Mouse (Mus musculus) olfactory bulb, adult 2 months (tissue): ENCODE measurements at regions not wholly inside any gene's neighbourhood (a gene's known extent, or its start where the extent isn't known, plus 50 kb on each side); places are given as distances from the start of the nearest gene placed in this dataset.

Experiments used
- H3K27ac ChIP-seq: fragments of 200-500 bp; 2 replicates; pipeline ENCODE4 v1.5.1; 2012; ENCODE audit warnings: low read depth, low read length; ENCODE audit not compliant: insufficient read depth
- H3K4me1 ChIP-seq: fragments of 200-500 bp; 2 replicates; pipeline ENCODE4 v1.6.1; 2012; ENCODE audit warnings: low read length; ENCODE audit not compliant: control insufficient read depth, insufficient read depth
- H3K4me3 ChIP-seq: fragments of 200-500 bp; 2 replicates; pipeline ENCODE4 v1.5.1; 2012; ENCODE audit warnings: mild to moderate bottlenecking, low read depth, low read length, moderate library complexity; ENCODE audit not compliant: insufficient read depth
- CTCF ChIP-seq: fragments of 200-500 bp; IDR thresholded peaks from 2 replicates; pipeline ENCODE4 v1.5.1; 2012; ENCODE audit warnings: low read depth, mild to moderate bottlenecking, low read length, moderate library complexity; ENCODE audit not compliant: insufficient read depth
- POLR2A ChIP-seq: fragments of 200-500 bp; IDR thresholded peaks from 2 replicates; pipeline ENCODE4 v1.6.1; 2012; ENCODE audit warnings: mild to moderate bottlenecking, low read depth, low read length, moderate library complexity; ENCODE audit not compliant: insufficient read depth
- WGBS: fragments of 180-500 bp; shearing (Covaris S2); methylation state at CpG from one replicate; pipeline ENCODE4 v1.1.7; 2018; 5-methylcytosine and 5-hydroxymethylcytosine counted together

DNA sequence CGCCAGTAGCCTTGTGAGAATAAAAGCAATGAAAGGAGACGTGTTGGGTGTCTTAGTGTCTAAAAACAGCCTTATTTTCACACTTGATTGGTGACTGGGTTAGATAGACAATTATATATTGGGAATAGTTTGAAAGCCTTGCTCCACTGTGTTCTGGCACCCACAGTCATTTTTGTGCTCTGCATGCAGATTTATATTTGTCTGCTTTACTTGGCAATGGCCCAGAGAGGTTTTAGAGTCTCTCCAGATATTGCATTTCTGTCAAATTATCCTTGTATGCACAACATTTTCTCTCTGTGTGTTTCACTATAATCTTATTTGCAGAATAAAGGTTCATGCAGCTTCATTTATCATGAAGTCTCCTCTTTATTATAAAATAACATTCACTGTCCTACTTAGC, 250.2 kb upstream of the Gcfc2 start:
- TF ChIP-seq POLR2A (no peak), CTCF (no peak)
- Histone ChIP-seq H3K4me3 (no peak overlapping the region), H3K27ac (no peak overlapping the region), H3K4me1 (no peaks in the 10 kb centered on the region)
- WGBS, result 14% methylated on average over 2 of the region's 2 CpGs

DNA sequence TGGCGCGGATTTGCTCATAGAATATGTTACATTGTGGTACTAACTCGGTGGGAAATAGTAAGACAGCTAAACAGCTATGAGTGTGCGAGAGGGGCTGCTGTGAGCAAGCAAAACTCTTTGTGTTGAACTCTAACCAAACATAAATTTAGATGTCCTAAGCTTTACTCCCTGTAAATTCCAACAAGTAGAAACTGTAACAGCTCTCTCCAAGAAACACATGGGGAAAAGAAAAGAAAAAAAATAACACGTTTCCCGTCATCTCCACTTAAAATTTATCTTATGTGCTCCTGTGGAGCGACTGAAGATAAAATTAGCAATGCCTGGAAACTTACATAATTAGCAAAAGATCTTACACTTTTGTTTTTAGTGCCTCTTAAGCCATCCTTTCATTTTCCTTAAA, 226.2 kb upstream of the Gcfc2 start:
- 62% methylated on average over 7 of the region's 7 CpGs for WGBS
- TF ChIP-seq POLR2A, result no peak
- TF ChIP-seq CTCF, result no peak
- H3K4me1 ChIP-seq, result no peaks in the 10 kb centered on the region
- H3K27ac ChIP-seq, result no peak overlapping the region
- H3K4me3 ChIP-seq, result no peak overlapping the region

DNA sequence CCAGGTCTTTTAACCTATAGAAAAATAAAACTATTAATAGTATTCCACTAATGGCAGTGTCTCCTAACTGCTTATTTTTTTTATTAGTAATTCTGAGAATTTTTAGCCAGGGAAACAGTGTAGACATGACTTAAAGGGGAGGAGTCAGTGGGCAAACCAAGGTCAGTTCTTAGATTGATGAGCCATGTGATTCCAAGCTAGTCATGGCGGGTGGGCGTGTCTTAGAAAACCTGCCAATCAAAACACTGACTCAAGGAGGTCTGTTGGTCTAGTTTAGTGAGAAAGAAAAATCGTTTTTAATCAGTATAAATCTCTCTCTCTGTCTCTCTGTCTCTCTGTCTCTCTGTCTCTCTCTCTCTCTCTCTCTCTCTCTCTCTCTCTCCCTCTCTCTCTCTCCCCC, 225.3 kb upstream of the Gcfc2 start:
- Histone ChIP-seq H3K27ac (no peak overlapping the region), H3K4me1 (no peaks in the 10 kb centered on the region), H3K4me3 (no peak overlapping the region)
- TF ChIP-seq CTCF (no peak), POLR2A (no peak)
- WGBS, result 87% methylated on average over 3 of the region's 3 CpGs

GRCm38 (mm10) chr6:81714867-81715266, 208.6 kb upstream of the Gcfc2 start:
- Histone ChIP-seq H3K4me1 (no peaks in the 10 kb centered on the region), H3K27ac (no peak overlapping the region), H3K4me3 (no peak overlapping the region)
- TF ChIP-seq POLR2A (no peak), CTCF (no peak)
- WGBS, result 52% methylated on average over 3 of the region's 3 CpGs

DNA sequence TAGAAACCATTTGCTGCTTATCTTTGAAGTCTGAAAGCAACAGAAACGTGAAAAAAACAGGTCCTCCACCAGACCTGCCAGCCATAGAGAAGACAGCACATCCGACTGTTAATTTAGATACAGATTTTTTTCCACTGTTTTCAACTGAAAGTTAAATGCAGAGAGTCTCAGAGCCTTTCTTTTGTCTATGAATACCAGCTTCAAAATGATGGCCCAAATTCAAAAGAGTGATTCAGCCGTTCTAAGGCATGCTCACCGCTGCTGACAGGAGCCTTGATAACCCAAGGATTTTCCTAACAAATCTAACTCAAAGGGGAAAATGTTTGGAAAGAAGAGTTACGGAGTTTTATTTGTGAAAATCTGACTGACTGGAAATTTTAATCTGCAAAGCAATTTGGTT, 207.1 kb upstream of the Gcfc2 start:
- WGBS, result 68% methylated on average over 5 of the region's 5 CpGs

DNA sequence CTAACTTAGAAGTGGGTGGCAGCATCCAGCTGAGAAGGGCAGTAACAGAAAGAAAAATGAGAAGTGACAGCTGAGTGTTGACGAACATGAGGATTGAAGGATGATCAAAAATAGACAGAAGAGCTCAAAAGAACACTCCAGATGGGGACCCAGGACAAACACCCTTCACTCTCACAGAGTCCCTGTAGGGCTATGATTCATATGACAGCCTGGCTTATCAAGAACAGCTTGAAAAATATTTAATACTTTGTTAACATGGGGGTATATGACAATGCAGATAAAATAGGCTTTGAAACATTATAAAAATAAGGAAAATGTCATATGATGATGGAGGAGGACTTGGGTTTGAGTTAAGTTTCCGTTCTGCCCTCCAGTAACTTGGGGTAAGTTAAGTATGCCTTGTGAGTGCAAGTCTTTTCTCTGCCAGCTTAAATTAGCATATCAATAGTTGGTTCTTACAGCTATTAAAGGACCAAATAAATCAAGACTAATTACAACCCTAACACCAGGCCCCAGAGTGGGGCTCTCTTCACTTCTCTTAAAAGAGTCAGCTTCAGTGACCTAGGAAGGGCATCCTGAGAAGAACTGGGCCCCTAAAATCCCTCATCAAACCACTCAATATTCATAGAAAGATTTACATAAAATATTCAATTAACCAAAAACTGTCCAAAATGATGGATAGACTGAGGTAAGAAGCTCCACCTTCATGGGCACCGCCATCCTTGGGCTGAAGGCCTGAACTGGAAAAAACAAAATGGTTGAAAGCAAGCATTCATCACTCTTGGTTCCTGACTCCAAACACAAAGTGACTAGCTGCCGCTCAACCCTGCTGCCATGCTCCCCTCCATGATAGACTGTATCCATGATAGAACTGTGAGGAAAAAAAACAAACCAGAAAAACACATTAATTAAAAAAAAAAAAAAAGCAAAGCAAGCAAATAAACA, 198.6 kb upstream of the Gcfc2 start:
- WGBS, result 77% methylated on average over 4 of the region's 4 CpGs
- no peaks in the 10 kb centered on the region for H3K4me1 ChIP-seq
- H3K27ac ChIP-seq, result no peak overlapping the region
- no peak overlapping the region for H3K4me3 ChIP-seq
- TF ChIP-seq POLR2A (no peak), CTCF (no peak)

More for the DNA sequence above, 207.1 kb upstream of the Gcfc2 start:
- Histone ChIP-seq H3K27ac (no peak overlapping the region), H3K4me3 (no peak overlapping the region), H3K4me1 (no peaks in the 10 kb centered on the region)
- no peak for TF ChIP-seq POLR2A
- no peak for TF ChIP-seq CTCF

DNA sequence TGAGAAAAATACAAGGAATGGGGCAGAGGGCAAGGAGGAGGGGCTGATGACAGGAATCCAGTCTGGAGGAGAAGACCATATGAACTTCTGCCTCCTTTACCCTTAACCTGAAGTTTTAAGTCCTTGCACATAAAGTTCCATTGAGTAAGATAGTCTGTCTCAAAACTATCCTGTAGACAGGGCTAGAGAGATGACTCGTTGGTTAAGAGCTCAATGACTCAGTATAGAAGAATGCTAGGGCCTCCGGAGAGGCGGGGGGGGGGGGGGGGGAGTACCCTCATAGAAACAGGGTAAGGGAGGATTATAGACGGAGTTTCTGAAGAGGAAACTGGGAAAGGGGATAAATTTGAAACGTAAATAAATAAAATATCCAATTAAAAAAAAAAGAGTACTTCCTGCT, 191.8 kb upstream of the Gcfc2 start:
- 72% methylated on average over 5 of the region's 5 CpGs for WGBS
- H3K4me1 ChIP-seq, result no peaks in the 10 kb centered on the region
- TF ChIP-seq POLR2A (no peak), CTCF (no peak)
- no peak overlapping the region for H3K4me3 ChIP-seq
- no peak overlapping the region for H3K27ac ChIP-seq

GRCm38 (mm10) chr6:81733527-81733926, 189.9 kb upstream of the Gcfc2 start:
- WGBS, result 67% methylated on average over 3 of the region's 3 CpGs
- Histone ChIP-seq H3K27ac (no peak overlapping the region), H3K4me3 (no peak overlapping the region), H3K4me1 (no peaks in the 10 kb centered on the region)
- TF ChIP-seq CTCF (no peak), POLR2A (no peak)

GRCm38 (mm10) chr6:81738466-81738865, 185.0 kb upstream of the Gcfc2 start:
- TF ChIP-seq CTCF (no peak), POLR2A (no peak)
- Histone ChIP-seq H3K27ac (no peak overlapping the region), H3K4me1 (no peaks in the 10 kb centered on the region), H3K4me3 (no peak overlapping the region)
- WGBS, result 78% methylated on average over 5 of the region's 5 CpGs

DNA sequence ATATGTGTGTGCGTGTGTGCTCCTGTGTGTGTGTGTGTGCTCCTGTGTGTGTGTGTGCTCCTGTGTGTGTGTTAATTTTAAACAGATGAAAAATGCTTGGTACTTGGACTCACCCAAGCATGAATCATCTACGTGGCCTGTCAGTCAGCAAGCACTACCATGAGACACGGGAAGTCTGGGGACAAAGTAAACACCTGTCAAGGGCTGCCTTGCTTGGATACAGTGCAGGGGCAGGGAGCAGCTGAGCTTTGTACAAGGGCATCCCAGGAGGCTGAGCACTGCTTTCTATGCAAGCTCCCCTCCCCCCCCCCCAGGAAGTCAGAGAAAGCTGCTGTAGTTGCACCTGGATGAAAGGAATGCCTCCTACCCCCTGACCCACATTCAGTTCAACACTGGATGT, 173.8 kb upstream of the Gcfc2 start:
- H3K4me3 ChIP-seq, result no peak overlapping the region
- 69% methylated on average over 3 of the region's 3 CpGs for WGBS
- TF ChIP-seq POLR2A, result no peak
- H3K4me1 ChIP-seq, result no peaks in the 10 kb centered on the region
- no peak overlapping the region for H3K27ac ChIP-seq
